Mouse (Mus musculus) midbrain, embryonic 16.5 days (tissue): ENCODE results near the gene Anks1b. TPM values are rescaled to one million over a fixed set of nuclear protein-coding genes. Genes with fewer than 3 reads are reported as not detected.

Experiments
- ATAC-seq: fragments of 200-750 bp; cut with Nextera tagmentation; 2 replicates; pipeline ENCODE4 v1.8.0; 2017; ENCODE audit warnings: moderate TSS enrichment
- H3K27ac ChIP-seq: fragments of 300-500 bp; sonication (generic); 2 replicates; pipeline ENCODE4 v1.5.1; 2014; ENCODE audit warnings: mild to moderate bottlenecking, low read length, mixed read lengths
- H3K27me3 ChIP-seq: fragments of 300-500 bp; sonication (generic); 2 replicates; pipeline ENCODE4 v1.6.1; 2014; ENCODE audit warnings: low read depth, low read length, mixed read lengths; ENCODE audit not compliant: control insufficient read depth, insufficient read depth
- H3K36me3 ChIP-seq: fragments of 300-500 bp; sonication (generic); 2 replicates; pipeline ENCODE4 v1.6.1; 2014; ENCODE audit warnings: mild to moderate bottlenecking, low read length, moderate library complexity, mixed read lengths; ENCODE audit not compliant: control insufficient read depth, insufficient read depth
- H3K4me1 ChIP-seq: fragments of 300-500 bp; sonication (generic); 2 replicates; pipeline ENCODE4 v1.6.1; 2014; ENCODE audit warnings: mild to moderate bottlenecking, low read length, mixed read lengths; ENCODE audit not compliant: control insufficient read depth, insufficient read depth
- H3K4me2 ChIP-seq: fragments of 300-500 bp; sonication (generic); 2 replicates; pipeline ENCODE4 v1.6.1; 2014; ENCODE audit warnings: mild to moderate bottlenecking, low read length, mixed read lengths
- H3K4me3 ChIP-seq: fragments of 300-500 bp; sonication (generic); 2 replicates; pipeline ENCODE4 v1.5.1; 2014; ENCODE audit warnings: low read depth, mild to moderate bottlenecking, low read length, moderate library complexity, mixed read lengths
- H3K9ac ChIP-seq: fragments of 300-500 bp; sonication (generic); 2 replicates; pipeline ENCODE4 v1.6.1; 2014; ENCODE audit warnings: low read depth, low read length, mixed read lengths
- H3K9me3 ChIP-seq: fragments of 300-500 bp; sonication (generic); replicated peaks from 2 replicates; pipeline ENCODE4 v1.6.1; 2014; ENCODE audit warnings: mild to moderate bottlenecking, low read length, mixed read lengths; ENCODE audit not compliant: control insufficient read depth, poor library complexity, severe bottlenecking
- WGBS: fragments of 180-500 bp; shearing (Covaris S2); extraction: QIAGEN DNeasy Blood & Tissue Kit; methylation state at CpG from one replicate; pipeline ENCODE4 v1.1.7; 2014; 5-methylcytosine and 5-hydroxymethylcytosine counted together
- polyA plus RNA-seq: library from polyadenylated mRNA; unstranded; fragments of >200 nt; fragmentation: Nextera tagmentation; extraction: Ambion mirVana; gene quantifications from 2 replicates; pipeline ENCODE4 v1.2.1, GENCODE M21; 2015

The Anks1b gene
- polyA plus RNA-seq, 1 experiment from 2014 or later: 94.3 TPM

DNA sequence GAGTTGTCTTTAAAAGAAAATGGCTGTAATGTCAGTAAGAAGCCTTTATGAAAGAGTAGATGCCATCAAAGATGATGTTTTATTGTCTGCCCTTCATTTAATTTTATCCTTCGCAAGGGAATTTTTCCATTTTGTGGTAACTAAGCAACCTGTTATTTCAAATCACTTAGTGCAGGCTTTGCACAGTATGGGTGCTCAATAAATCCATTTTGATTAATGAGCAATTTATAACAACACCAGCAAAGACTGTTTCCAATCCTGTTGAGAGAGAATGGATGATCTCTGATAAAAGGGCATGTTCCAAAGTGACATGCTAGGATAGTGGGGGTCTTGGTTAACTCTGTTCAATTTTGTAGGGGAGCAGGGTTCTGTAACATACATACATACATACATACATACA is 398.0 kb downstream of the Anks1b start:
- no peak overlapping the region for H3K27ac ChIP-seq
- H3K27me3 ChIP-seq: no peaks in the 10 kb centered on the region
- H3K9me3 ChIP-seq: no peaks in the 10 kb centered on the region
- H3K9ac ChIP-seq: no peak overlapping the region
- ATAC-seq: no peak
- 50% methylated on average over 1 of the region's 1 CpGs for WGBS
- no peaks in the 10 kb centered on the region for H3K36me3 ChIP-seq
- no peak overlapping the region for H3K4me3 ChIP-seq
- peaks cover 6% of the 10 kb centered on the region; the same call in 1 of the 2 replicates for H3K4me1 ChIP-seq
- H3K4me2 ChIP-seq: no peak overlapping the region

GRCm38 (mm10) chr10:90273311-90273710 is 400.0 kb downstream of the Anks1b start:
- H3K27ac ChIP-seq: no peak overlapping the region
- no peaks in the 10 kb centered on the region for H3K27me3 ChIP-seq
- no peaks in the 10 kb centered on the region for H3K9me3 ChIP-seq
- peaks cover 6% of the 10 kb centered on the region; the same call in 1 of the 2 replicates for H3K4me1 ChIP-seq
- no peak overlapping the region for H3K4me3 ChIP-seq
- H3K4me2 ChIP-seq: no peak overlapping the region
- WGBS: 84% methylated on average over 2 of the region's 2 CpGs
- H3K36me3 ChIP-seq: no peaks in the 10 kb centered on the region
- no peak for ATAC-seq
- H3K9ac ChIP-seq: no peak overlapping the region

DNA sequence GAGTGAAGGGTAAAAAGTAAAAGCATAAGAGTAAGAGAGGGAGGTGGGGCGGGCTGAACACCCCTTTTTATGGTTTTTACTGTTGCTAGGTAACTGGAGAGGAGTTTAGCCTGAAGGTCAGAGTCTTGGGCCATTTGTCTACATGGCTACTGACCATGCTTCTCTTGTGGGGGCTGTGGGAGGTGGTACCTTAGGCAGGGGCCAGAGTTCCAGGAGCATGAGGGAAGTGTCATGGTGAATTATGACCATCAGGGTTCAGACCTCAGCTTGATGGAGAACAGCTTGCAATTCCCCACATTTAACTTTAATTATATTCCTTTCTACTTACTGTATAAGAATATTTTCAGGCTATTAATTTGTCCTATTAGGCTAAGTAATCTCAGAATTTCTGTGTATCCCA is 413.3 kb downstream of the Anks1b start:
- Histone ChIP-seq H3K27me3 (no peaks in the 10 kb centered on the region), H3K4me2 (no peak overlapping the region), H3K9me3 (no peaks in the 10 kb centered on the region), H3K27ac (no peak overlapping the region), H3K9ac (no peak overlapping the region), H3K4me1 (no peaks in the 10 kb centered on the region), H3K36me3 (no peaks in the 10 kb centered on the region), H3K4me3 (no peak overlapping the region)
- 81% methylated on average over 1 of the region's 1 CpGs for WGBS
- no peak for ATAC-seq

- Histone ChIP-seq H3K36me3 (no peaks in the 10 kb centered on the region), H3K9me3 (no peaks in the 10 kb centered on the region), H3K27ac (no peak overlapping the region), H3K27me3 (no peaks in the 10 kb centered on the region), H3K4me1 (peaks cover 7% of the 10 kb centered on the region; the same call in 1 of the 2 replicates), H3K4me2 (no peak overlapping the region), H3K9ac (no peak overlapping the region), H3K4me3 (no peak overlapping the region)
- no peak for ATAC-seq
- 62% methylated on average over 1 of the region's 1 CpGs for WGBS
Observed at GRCm38 (mm10) chr10:90303249-90303648, 429.9 kb downstream of the Anks1b start.

- Histone ChIP-seq H3K9me3 (no peaks in the 10 kb centered on the region), H3K36me3 (no peaks in the 10 kb centered on the region), H3K4me1 (peaks cover 7% of the 10 kb centered on the region; the same call in 1 of the 2 replicates), H3K27me3 (no peaks in the 10 kb centered on the region), H3K27ac (no peak overlapping the region), H3K9ac (no peak overlapping the region), H3K4me2 (no peak overlapping the region), H3K4me3 (no peak overlapping the region)
- no peak for ATAC-seq
Observed at GRCm38 (mm10) chr10:90306156-90306555, 432.8 kb downstream of the Anks1b start.

- no peaks in the 10 kb centered on the region for H3K9me3 ChIP-seq
- H3K9ac ChIP-seq: no peak overlapping the region
- H3K4me3 ChIP-seq: no peak overlapping the region
- ATAC-seq: no peak
- H3K4me2 ChIP-seq: no peak overlapping the region
- H3K27ac ChIP-seq: peak overlapping the region; percentile 54; the same call in 1 of the 2 replicates
- H3K36me3 ChIP-seq: no peaks in the 10 kb centered on the region
- WGBS: 28% methylated on average over 5 of the region's 5 CpGs
- no peaks in the 10 kb centered on the region for H3K27me3 ChIP-seq
- H3K4me1 ChIP-seq: peaks cover 7% of the 10 kb centered on the region; the same call in 1 of the 2 replicates
Observed at GRCm38 (mm10) chr10:90307931-90308555, 434.7 kb downstream of the Anks1b start.

- no peaks in the 10 kb centered on the region for H3K36me3 ChIP-seq
- no peak overlapping the region for H3K27ac ChIP-seq
- H3K4me1 ChIP-seq: no peaks in the 10 kb centered on the region
- no peaks in the 10 kb centered on the region for H3K9me3 ChIP-seq
- H3K4me2 ChIP-seq: no peak overlapping the region
- H3K4me3 ChIP-seq: no peak overlapping the region
- 88% methylated on average over 4 of the region's 4 CpGs for WGBS
- no peak overlapping the region for H3K9ac ChIP-seq
- H3K27me3 ChIP-seq: no peaks in the 10 kb centered on the region
- ATAC-seq: no peak
Observed at GRCm38 (mm10) chr10:90329781-90330180, 456.5 kb downstream of the Anks1b start.

GRCm38 (mm10) chr10:90345394-90345793 is 472.1 kb downstream of the Anks1b start:
- H3K27me3 ChIP-seq: no peaks in the 10 kb centered on the region
- no peaks in the 10 kb centered on the region for H3K4me1 ChIP-seq
- ATAC-seq: no peak
- no peaks in the 10 kb centered on the region for H3K36me3 ChIP-seq
- no peak overlapping the region for H3K9ac ChIP-seq
- no peak overlapping the region for H3K4me2 ChIP-seq
- H3K27ac ChIP-seq: no peak overlapping the region
- WGBS: 86% methylated on average over 1 of the region's 1 CpGs
- H3K4me3 ChIP-seq: no peak overlapping the region
- no peaks in the 10 kb centered on the region for H3K9me3 ChIP-seq

DNA sequence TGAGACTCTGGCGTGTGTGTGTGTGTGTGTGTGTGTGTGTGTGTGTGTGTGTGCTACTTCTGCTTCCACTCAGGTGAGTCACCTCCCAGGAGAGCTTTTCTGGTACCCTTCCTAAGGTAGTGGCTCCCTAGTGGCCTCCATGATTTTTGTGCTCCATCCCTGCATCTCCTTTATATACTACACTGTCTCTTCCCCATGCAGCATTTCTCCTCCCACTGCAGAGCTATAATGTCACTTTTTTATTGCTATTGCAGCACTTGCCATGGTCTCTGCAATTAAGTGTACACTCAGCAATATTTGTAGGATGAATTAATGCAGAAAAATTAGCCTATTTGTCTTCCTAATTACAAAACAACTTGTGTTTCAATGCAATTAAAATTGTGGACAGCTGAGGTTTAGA is 482.9 kb downstream of the Anks1b start:
- Histone ChIP-seq H3K27me3 (no peaks in the 10 kb centered on the region), H3K36me3 (no peaks in the 10 kb centered on the region), H3K9me3 (no peaks in the 10 kb centered on the region), H3K4me3 (no peak overlapping the region), H3K4me2 (no peak overlapping the region), H3K27ac (no peak overlapping the region), H3K4me1 (peaks cover 4% of the 10 kb centered on the region; the same call in 1 of the 2 replicates), H3K9ac (no peak overlapping the region)
- 60% methylated on average over 1 of the region's 1 CpGs for WGBS
- ATAC-seq: no peak
